Mouse (Mus musculus) hindbrain, embryonic 11.5 days (tissue): ENCODE results near the gene Cntfr. TPM values are rescaled to one million over a fixed set of nuclear protein-coding genes. Genes with fewer than 3 reads are reported as not detected.
A peak's percentile ranks its signal among the peaks of the same experiment; 100 is the strongest.

Experiments used
- ATAC-seq: fragments of 200-750 bp; cut with Nextera tagmentation; 2 replicates; pipeline ENCODE4 v1.8.0; 2017; ENCODE audit warnings: mild to moderate bottlenecking, moderate TSS enrichment, moderate library complexity; ENCODE audit not compliant: low FRiP score
- DNase-seq: peaks from one replicate; pipeline ENCODE4 v3.0.0-alpha.2; 2015; ENCODE audit warnings: low spot score
- H3K27ac ChIP-seq: fragments of 300-500 bp; sonication (generic); 2 replicates; pipeline ENCODE4 v1.5.1; 2014; ENCODE audit warnings: mild to moderate bottlenecking, low read depth, low read length
- H3K27me3 ChIP-seq: fragments of 300-500 bp; sonication (generic); 2 replicates; pipeline ENCODE4 v1.6.1; 2014; ENCODE audit warnings: mild to moderate bottlenecking, low read length, moderate library complexity, mixed read lengths; ENCODE audit not compliant: control insufficient read depth, insufficient read depth
- H3K36me3 ChIP-seq: fragments of 300-500 bp; sonication (generic); 2 replicates; pipeline ENCODE4 v1.6.1; 2014; ENCODE audit warnings: mild to moderate bottlenecking, low read length, moderate library complexity, mixed read lengths; ENCODE audit not compliant: control insufficient read depth, insufficient read depth
- H3K4me1 ChIP-seq: fragments of 300-500 bp; sonication (generic); replicated peaks from 2 replicates; pipeline ENCODE4 v1.6.1; 2014; ENCODE audit warnings: low read length, mixed read lengths; ENCODE audit not compliant: control insufficient read depth, insufficient read depth
- H3K4me2 ChIP-seq: fragments of 300-500 bp; sonication (generic); replicated peaks from 2 replicates; pipeline ENCODE4 v1.6.1; 2014; ENCODE audit warnings: mild to moderate bottlenecking, low read depth, low read length
- H3K4me3 ChIP-seq: fragments of 300-500 bp; sonication (generic); 2 replicates; pipeline ENCODE4 v1.5.1; 2014; ENCODE audit warnings: low read depth, low read length
- H3K9ac ChIP-seq: fragments of 300-500 bp; sonication (generic); 2 replicates; pipeline ENCODE4 v1.6.1; 2014; ENCODE audit warnings: low read depth, low read length
- H3K9me3 ChIP-seq: fragments of 300-500 bp; sonication (generic); 2 replicates; pipeline ENCODE4 v1.6.1; 2016; ENCODE audit warnings: low read length; ENCODE audit not compliant: control insufficient read depth
- WGBS: fragments of 180-500 bp; shearing (Covaris S2); extraction: QIAGEN DNeasy Blood & Tissue Kit; methylation state at CpG from one replicate; pipeline ENCODE4 v1.1.7; 2014; 5-methylcytosine and 5-hydroxymethylcytosine counted together
- polyA plus RNA-seq: library from polyadenylated mRNA; unstranded; fragments of >200 nt; fragmentation: Nextera tagmentation; extraction: Ambion mirVana; gene quantifications from 2 replicates; pipeline ENCODE4 v1.2.1, GENCODE M21; 2014

Cntfr gene
- polyA plus RNA-seq, 1 experiment from 2014 or later = 29.5 TPM

DNA sequence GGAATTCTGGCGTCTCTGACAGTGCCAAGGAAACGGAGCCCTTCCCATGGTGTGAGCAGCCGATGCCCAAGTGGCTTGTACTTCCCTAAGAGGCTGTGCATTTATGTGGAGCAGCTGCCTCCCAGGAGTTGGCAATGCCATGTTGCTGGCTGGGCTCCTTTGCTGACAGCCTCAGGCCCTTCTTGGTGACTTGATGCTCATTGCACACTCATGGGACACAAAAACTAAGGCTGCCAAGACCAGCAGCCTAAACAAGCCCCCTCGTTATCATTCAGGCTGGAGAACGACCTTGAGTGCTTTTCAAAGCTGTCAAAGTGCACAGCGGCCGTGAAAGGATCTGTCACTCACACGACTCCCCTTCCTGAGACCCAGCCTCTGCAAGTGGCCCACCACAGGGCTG lies 84.7 kb downstream of the Cntfr start:
- DNase-seq = peak; percentile 56
- H3K4me3 ChIP-seq = no peak overlapping the region
- H3K36me3 ChIP-seq = no peaks in the 10 kb centered on the region
- H3K4me2 ChIP-seq = no peak overlapping the region
- H3K9me3 ChIP-seq = no peaks in the 10 kb centered on the region
- no peaks in the 10 kb centered on the region for H3K27me3 ChIP-seq
- H3K27ac ChIP-seq = peak overlapping the region; percentile 68
- no peak overlapping the region for H3K9ac ChIP-seq
- WGBS = 35% methylated on average over 8 of the region's 8 CpGs
- H3K4me1 ChIP-seq = peaks cover 4% of the 10 kb centered on the region; the same call in 1 of the 2 replicates
- peak; percentile 50; the same call in 1 of the 2 replicates for ATAC-seq

GRCm38 (mm10) chr4:41610594-41610980 lies 86.3 kb downstream of the Cntfr start:
- Histone ChIP-seq H3K4me2 (no peak overlapping the region), H3K9me3 (no peaks in the 10 kb centered on the region), H3K27ac (no peak overlapping the region), H3K36me3 (no peaks in the 10 kb centered on the region), H3K4me1 (peaks cover 4% of the 10 kb centered on the region; the same call in 1 of the 2 replicates), H3K9ac (no peak overlapping the region), H3K4me3 (no peak overlapping the region), H3K27me3 (no peaks in the 10 kb centered on the region)
- ATAC-seq = no peak
- no peak for DNase-seq
- 41% methylated on average over 6 of the region's 6 CpGs for WGBS

DNA sequence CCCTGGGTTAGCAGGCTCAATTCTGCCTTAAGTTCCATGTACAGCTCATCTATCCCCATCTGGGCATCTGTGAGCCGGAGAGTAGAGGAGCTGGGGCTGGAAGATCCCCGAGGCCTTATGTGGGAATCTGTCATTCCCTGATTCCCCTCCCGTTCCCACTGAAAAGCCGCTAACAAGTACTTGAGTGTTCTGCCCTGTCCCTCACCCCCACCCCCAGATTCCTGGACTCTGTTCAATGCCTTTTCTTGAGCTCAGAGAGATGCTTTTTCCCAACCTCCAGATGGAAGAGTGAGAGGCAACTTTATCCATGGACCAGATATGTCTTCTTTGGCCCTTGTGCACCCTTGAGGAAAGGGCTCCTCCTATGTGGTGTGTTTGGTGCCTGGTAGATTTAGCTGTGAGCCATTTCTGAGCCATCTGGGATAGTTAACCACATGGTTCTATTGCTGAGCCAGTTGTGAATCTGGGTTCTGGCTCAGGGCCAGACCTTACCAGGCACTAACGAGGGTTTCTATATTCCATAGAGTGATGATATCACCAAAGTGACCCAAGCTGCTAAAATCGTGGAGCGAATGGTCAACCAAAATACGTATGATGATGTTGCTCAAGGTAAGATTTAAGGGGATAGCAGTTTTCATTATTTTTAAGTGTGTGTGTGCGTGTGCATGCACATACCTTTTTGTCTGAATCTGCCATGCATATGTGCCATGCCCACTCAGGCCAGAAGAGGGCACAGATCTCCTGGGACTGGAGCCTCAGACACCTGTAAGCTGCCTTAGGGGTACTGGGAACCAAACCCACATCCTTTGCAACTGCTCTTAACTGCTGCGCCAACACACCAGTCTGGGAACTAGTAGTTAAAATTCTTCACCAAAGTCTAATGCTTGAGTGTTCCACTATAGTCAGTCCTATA lies 87.0 kb downstream of the Cntfr start:
- ATAC-seq (no peak), DNase-seq (no peak)
- WGBS = 82% methylated on average over 10 of the region's 10 CpGs
- Histone ChIP-seq H3K27me3 (no peaks in the 10 kb centered on the region), H3K9me3 (no peaks in the 10 kb centered on the region), H3K36me3 (no peaks in the 10 kb centered on the region), H3K4me3 (no peak overlapping the region), H3K9ac (no peak overlapping the region), H3K27ac (no peak overlapping the region), H3K4me2 (no peak overlapping the region), H3K4me1 (peaks cover 4% of the 10 kb centered on the region; the same call in 1 of the 2 replicates)

Other genes with a start within 250 kb of the Cntfr start
- gene Kif24, start 232.2 kb downstream of the Cntfr start, polyA plus RNA-seq = 10.4 and 11.9 TPM in 2 replicates
- 67.7 and 70.3 TPM in 2 replicates for gene Nudt2, start 231.9 kb downstream of the Cntfr start, polyA plus RNA-seq
- gene AI464131, start 194.0 kb downstream of the Cntfr start, polyA plus RNA-seq = 8.3 and 10.9 TPM in 2 replicates
- 12.7 and 14.3 TPM in 2 replicates for gene 1110017D15Rik, start 179.8 kb downstream of the Cntfr start, polyA plus RNA-seq
- 11.8 and 17.6 TPM in 2 replicates for gene Fam219a, start 127.6 kb downstream of the Cntfr start, polyA plus RNA-seq
- gene Dnaic1, start 127.3 kb downstream of the Cntfr start, polyA plus RNA-seq = 2.9 and 3.2 TPM in 2 replicates
- 42.4 and 42.7 TPM in 2 replicates for gene Enho, start 56.8 kb downstream of the Cntfr start, polyA plus RNA-seq
- 83.7 TPM in 2 replicates for gene Il11ra1, start 2.9 kb upstream of the Cntfr start, polyA plus RNA-seq
- gene Rpp25l, start 16.4 kb upstream of the Cntfr start, polyA plus RNA-seq = 80.0 and 84.1 TPM in 2 replicates
- 187 and 192 TPM in 2 replicates for gene Dctn3, start 26.1 kb upstream of the Cntfr start, polyA plus RNA-seq
- 0.68 and 0.93 TPM in 2 replicates for gene Arid3c, start 34.1 kb upstream of the Cntfr start, polyA plus RNA-seq
- gene Galt, start 58.1 kb upstream of the Cntfr start, polyA plus RNA-seq = 24.0 and 26.1 TPM in 2 replicates
- 71.5 and 71.9 TPM in 2 replicates for gene Sigmar1, start 59.1 kb upstream of the Cntfr start, polyA plus RNA-seq
- gene Ccl27a, start 77.2 kb upstream of the Cntfr start, polyA plus RNA-seq = 79.4 and 84.8 TPM in 2 replicates
- gene Gm21541, start 206.5 kb upstream of the Cntfr start, polyA plus RNA-seq = not detected in 2 replicates
- gene Gm20878, start 244.5 kb upstream of the Cntfr start, polyA plus RNA-seq = 1.7 and 2.1 TPM in 2 replicates